Mouse (Mus musculus) erythroblast, embryonic 14.5 days (primary cell): Measurements from ENCODE around the gene Zfp366. TPM values are rescaled to one million over a fixed set of nuclear protein-coding genes. Genes with fewer than 3 reads are reported as not detected.
"Not testable (repeated sequence)": the region's sequence is repeated elsewhere in the genome, so short reads cannot be mapped to it uniquely, and the experiment has no call there.

ENCODE experiments used
- H3K27me3 ChIP-seq: 2 replicates; pipeline ENCODE4 v1.6.1; 2012; ENCODE audit warnings: inconsistent platforms; ENCODE audit not compliant: control insufficient read depth
- H3K36me3 ChIP-seq: 2 replicates; pipeline ENCODE4 v1.6.1; 2012; ENCODE audit warnings: mild to moderate bottlenecking, inconsistent platforms; ENCODE audit not compliant: control insufficient read depth
- H3K4me1 ChIP-seq: 2 replicates; pipeline ENCODE4 v1.6.1; 2012; ENCODE audit warnings: inconsistent platforms; ENCODE audit not compliant: control insufficient read depth
- H3K4me3 ChIP-seq: replicated peaks from 2 replicates; pipeline ENCODE3; 2012; ENCODE audit warnings: moderate library complexity, mild to moderate bottlenecking, inconsistent platforms
- H3K9me3 ChIP-seq: 2 replicates; pipeline ENCODE4 v1.6.1; 2012; ENCODE audit warnings: low read length, inconsistent platforms, mixed read lengths; ENCODE audit not compliant: control insufficient read depth
- GATA1 ChIP-seq: IDR thresholded peaks from 2 replicates; pipeline ENCODE4 v1.6.1; 2012; ENCODE audit warnings: low read length, inconsistent platforms, mixed read lengths
- TAL1 ChIP-seq: IDR thresholded peaks from 3 replicates; pipeline ENCODE4 v1.6.1; 2012; ENCODE audit warnings: low read length, inconsistent platforms, mixed read lengths
- polyA plus RNA-seq: library from polyadenylated mRNA; stranded (reverse); fragments of >175 nt; gene quantifications from 2 replicates; pipeline ENCODE4 v1.2.3, GENCODE M21; 2012

Gene Zfp366
- polyA plus RNA-seq, 1 experiment = not detected

GRCm38 (mm10) chr13:99157709-99158108 is 26.9 kb upstream of the Zfp366 start:
- no peaks in the 10 kb centered on the region for H3K4me1 ChIP-seq
- H3K4me3 ChIP-seq = no peak overlapping the region
- H3K36me3 ChIP-seq = no peaks in the 10 kb centered on the region
- peaks cover 9% of the 10 kb centered on the region for H3K27me3 ChIP-seq
- TF ChIP-seq GATA1 (no peak), TAL1 (no peak)
- peaks cover 8% of the 10 kb centered on the region for H3K9me3 ChIP-seq

GRCm38 (mm10) chr13:99158773-99159172 is 25.9 kb upstream of the Zfp366 start:
- Histone ChIP-seq H3K4me3 (no peak overlapping the region), H3K4me1 (no peaks in the 10 kb centered on the region), H3K27me3 (peaks cover 2% of the 10 kb centered on the region; the same call in 1 of the 2 replicates), H3K9me3 (peaks cover 8% of the 10 kb centered on the region), H3K36me3 (no peaks in the 10 kb centered on the region)
- TF ChIP-seq TAL1 = no peak
- no peak for TF ChIP-seq GATA1

DNA sequence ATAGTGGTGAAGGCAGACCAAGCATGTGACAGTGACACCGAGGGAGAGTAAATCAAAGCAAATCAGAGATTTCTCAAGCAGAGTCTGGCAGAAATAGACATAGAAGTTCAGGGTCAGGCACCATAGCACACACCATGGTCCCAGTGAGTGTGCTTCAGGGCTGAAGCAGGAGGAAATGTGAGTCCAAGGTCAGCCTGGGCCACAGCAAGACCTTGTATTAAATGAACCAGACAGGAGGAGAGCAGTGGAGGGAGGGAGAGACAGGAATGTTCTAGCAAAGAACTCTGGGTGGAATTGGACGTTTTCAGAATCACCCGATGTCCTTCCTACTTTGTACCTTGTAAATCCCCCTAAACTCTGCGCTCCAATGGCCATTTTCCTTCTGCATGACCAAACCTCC is 21.6 kb upstream of the Zfp366 start:
- TF ChIP-seq TAL1 = no peak
- no peak for TF ChIP-seq GATA1
- no peaks in the 10 kb centered on the region for H3K9me3 ChIP-seq
- no peaks in the 10 kb centered on the region for H3K4me1 ChIP-seq
- H3K27me3 ChIP-seq = no peaks in the 10 kb centered on the region
- H3K4me3 ChIP-seq = no peak overlapping the region
- no peaks in the 10 kb centered on the region for H3K36me3 ChIP-seq

GRCm38 (mm10) chr13:99163521-99164359 is 20.9 kb upstream of the Zfp366 start:
- H3K4me3 ChIP-seq = no peak overlapping the region
- no peaks in the 10 kb centered on the region for H3K27me3 ChIP-seq
- no peaks in the 10 kb centered on the region for H3K4me1 ChIP-seq
- no peaks in the 10 kb centered on the region for H3K36me3 ChIP-seq
- no peaks in the 10 kb centered on the region for H3K9me3 ChIP-seq
- TF ChIP-seq GATA1 = no peak

DNA sequence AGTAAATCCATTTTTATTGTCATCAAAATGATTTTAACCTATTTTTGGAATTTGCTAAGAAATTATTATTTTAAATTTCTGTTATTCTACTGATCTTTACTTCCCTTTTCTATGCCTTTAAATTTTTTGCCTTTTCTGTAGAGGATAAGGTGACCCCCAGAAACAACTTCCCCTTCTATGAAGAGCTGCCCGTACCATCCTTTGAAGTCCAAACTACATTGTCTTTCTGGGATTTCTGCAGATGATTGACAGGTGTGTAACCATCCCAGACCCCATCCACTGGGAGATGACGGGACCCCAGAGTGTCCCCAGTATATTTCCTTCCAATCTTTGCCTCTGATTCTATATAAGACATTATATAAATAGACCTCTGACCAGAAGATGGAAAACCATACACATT is 20.3 kb upstream of the Zfp366 start:
- H3K9me3 ChIP-seq = no peaks in the 10 kb centered on the region
- H3K4me1 ChIP-seq = no peaks in the 10 kb centered on the region
- TF ChIP-seq GATA1 (no peak), TAL1 (no peak)
- H3K36me3 ChIP-seq = no peaks in the 10 kb centered on the region
- H3K27me3 ChIP-seq = no peaks in the 10 kb centered on the region
- no peak overlapping the region for H3K4me3 ChIP-seq

DNA sequence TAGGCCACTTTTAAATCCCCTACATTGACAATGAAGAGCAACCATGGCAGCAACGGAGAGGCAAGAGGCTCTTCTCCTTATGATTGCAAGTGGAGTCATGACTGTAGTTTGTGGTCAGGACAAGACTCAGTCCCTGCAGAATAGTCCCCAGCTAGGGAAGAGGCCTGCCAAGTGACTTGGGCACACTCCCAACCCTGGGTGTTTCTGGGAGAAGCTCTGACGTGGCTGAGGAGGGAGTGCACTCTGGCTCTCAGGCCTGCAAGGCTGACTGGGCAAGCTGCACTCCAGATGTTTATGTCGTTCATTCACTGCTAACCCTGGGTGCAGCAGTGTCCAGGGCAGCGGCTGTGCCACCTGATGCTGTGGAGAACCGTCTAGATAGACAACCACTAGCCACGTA is 15.2 kb upstream of the Zfp366 start:
- Histone ChIP-seq H3K36me3 (no peaks in the 10 kb centered on the region), H3K4me3 (no peak overlapping the region), H3K4me1 (no peaks in the 10 kb centered on the region), H3K9me3 (no peaks in the 10 kb centered on the region), H3K27me3 (no peaks in the 10 kb centered on the region)
- TF ChIP-seq GATA1 (no peak), TAL1 (no peak)

DNA sequence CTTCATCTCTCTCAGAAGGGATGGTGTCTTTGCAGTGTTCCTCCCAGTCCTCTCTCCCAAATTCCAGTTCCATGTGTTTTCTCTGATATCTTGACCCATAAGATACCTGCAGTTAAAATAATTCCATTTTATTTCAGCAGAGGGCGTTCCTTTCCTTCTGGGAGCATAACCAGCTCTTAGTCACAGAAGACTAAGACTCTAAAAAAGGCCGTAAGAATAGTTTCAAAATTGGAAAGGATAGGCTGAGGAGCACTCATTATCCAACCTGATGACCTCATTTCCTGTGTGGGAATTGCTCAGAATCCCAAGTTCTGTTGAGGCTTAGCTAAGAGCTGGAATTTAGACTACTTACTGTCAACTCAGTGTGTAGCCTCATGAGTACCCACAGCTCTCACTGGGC is 14.3 kb upstream of the Zfp366 start:
- no peaks in the 10 kb centered on the region for H3K9me3 ChIP-seq
- no peak overlapping the region for H3K4me3 ChIP-seq
- no peaks in the 10 kb centered on the region for H3K36me3 ChIP-seq
- no peaks in the 10 kb centered on the region for H3K4me1 ChIP-seq
- H3K27me3 ChIP-seq = no peaks in the 10 kb centered on the region
- TF ChIP-seq TAL1 (no peak), GATA1 (no peak)

- Histone ChIP-seq H3K27me3 (no peaks in the 10 kb centered on the region), H3K4me1 (peaks cover 4% of the 10 kb centered on the region), H3K9me3 (no peaks in the 10 kb centered on the region), H3K36me3 (no peaks in the 10 kb centered on the region), H3K4me3 (no peak overlapping the region)
- TF ChIP-seq TAL1 = no peak
These were observed 10.8 kb upstream of the Zfp366 start for GRCm38 (mm10) chr13:99173849-99174248.

GRCm38 (mm10) chr13:99182828-99183227 is 1.8 kb upstream of the Zfp366 start:
- H3K27me3 ChIP-seq = not testable (repeated sequence)

DNA sequence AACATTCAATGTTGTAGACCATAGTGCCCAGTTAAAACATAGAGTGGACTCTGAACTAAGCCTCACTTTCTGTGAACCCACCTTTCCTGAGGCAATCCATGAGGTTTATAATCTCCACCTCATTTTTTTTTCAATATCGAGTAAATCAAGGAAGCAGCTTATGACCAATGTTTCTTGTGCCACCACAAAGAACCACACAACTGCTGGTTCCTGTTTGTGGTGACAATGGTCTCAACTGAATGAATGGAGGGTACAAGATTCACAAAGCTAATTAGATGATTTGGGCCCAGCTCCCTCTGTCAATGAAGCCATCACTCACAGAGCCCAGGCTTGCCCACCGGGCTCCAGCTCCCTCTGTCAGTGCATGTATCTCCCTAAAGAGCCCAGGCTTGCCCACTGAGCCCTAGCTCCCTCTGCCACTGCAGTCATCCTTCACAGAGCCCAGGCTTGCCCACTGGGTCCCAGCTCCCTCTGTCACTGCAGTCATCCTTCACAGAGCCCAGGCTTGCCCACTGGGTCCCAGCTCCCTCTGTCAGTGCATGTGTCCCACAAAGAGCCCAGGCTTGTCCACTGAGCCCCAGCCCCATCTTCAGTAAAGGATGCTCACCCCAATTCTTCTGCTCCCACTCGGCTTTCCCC is 1.2 kb upstream of the Zfp366 start:
- Histone ChIP-seq H3K27me3 (0 out of 2 replicates have a peak, but pooled peaks cover 3% of the 10 kb centered on the region), H3K36me3 (no peaks in the 10 kb centered on the region), H3K4me3 (no peak overlapping the region), H3K9me3 (no peaks in the 10 kb centered on the region), H3K4me1 (peaks cover 16% of the 10 kb centered on the region)
- no peak for TF ChIP-seq TAL1
- TF ChIP-seq GATA1 = no peak

More at GRCm38 (mm10) chr13:99182828-99183227, 1.8 kb upstream of the Zfp366 start:
- H3K4me1 ChIP-seq = peaks cover 16% of the 10 kb centered on the region
- H3K4me3 ChIP-seq, H3K9me3 ChIP-seq, H3K36me3 ChIP-seq: not testable (repeated sequence)
